Mouse (Mus musculus) megakaryocyte, embryonic 14.5 days (primary cell): ENCODE data around the gene Insig1. TPM values are rescaled to one million over a fixed set of nuclear protein-coding genes. Genes with fewer than 3 reads are reported as not detected.
A peak's percentile ranks its signal among the peaks of the same experiment; 100 is the strongest.

ENCODE experiments used
- H3K27me3 ChIP-seq: replicated peaks from 2 replicates; pipeline ENCODE3; 2012; ENCODE audit warnings: inconsistent platforms
- H3K36me3 ChIP-seq: replicated peaks from 2 replicates; pipeline ENCODE3; 2012; ENCODE audit warnings: low read length, inconsistent platforms, mixed read lengths
- H3K4me1 ChIP-seq: 2 replicates; pipeline ENCODE4 v1.6.1; 2012; ENCODE audit warnings: inconsistent platforms
- H3K4me3 ChIP-seq: replicated peaks from 2 replicates; pipeline ENCODE3; 2012; ENCODE audit warnings: moderate library complexity, mild to moderate bottlenecking, inconsistent platforms
- H3K9me3 ChIP-seq: 2 replicates; pipeline ENCODE4 v1.6.1; 2012; ENCODE audit warnings: inconsistent platforms
- FLI1 ChIP-seq: IDR thresholded peaks from 2 replicates; pipeline ENCODE4 v1.6.1; 2012; ENCODE audit warnings: low read length, inconsistent platforms, mixed read lengths
- GATA1 ChIP-seq: IDR thresholded peaks from 3 replicates; pipeline ENCODE4 v1.6.1; 2012; ENCODE audit warnings: mixed read lengths, low read length, inconsistent platforms, borderline replicate concordance
- polyA plus RNA-seq: library from polyadenylated mRNA; stranded (reverse); fragments of >175 nt; gene quantifications from 2 replicates; pipeline ENCODE4 v1.2.3, GENCODE M21; 2012; ENCODE audit warnings: low replicate concordance; ENCODE audit not compliant: insufficient read depth

Insig1 gene
- polyA plus RNA-seq, 1 experiment, result 25.6 TPM

GRCm38 (mm10) chr5:28082312-28082711 lies 11.1 kb downstream of the Insig1 start:
- peaks cover 63% of the 10 kb centered on the region for H3K27me3 ChIP-seq
- H3K4me3 ChIP-seq, result no peak overlapping the region
- H3K36me3 ChIP-seq, result peaks cover 19% of the 10 kb centered on the region
- H3K9me3 ChIP-seq, result peaks cover 25% of the 10 kb centered on the region
- H3K4me1 ChIP-seq, result peaks cover 59% of the 10 kb centered on the region
- TF ChIP-seq GATA1, result no peak

GRCm38 (mm10) chr5:28082796-28083195 lies 11.6 kb downstream of the Insig1 start:
- H3K4me1 ChIP-seq, result peaks cover 59% of the 10 kb centered on the region
- H3K9me3 ChIP-seq, result peaks cover 29% of the 10 kb centered on the region
- H3K36me3 ChIP-seq, result peaks cover 19% of the 10 kb centered on the region
- no peak overlapping the region for H3K4me3 ChIP-seq
- H3K27me3 ChIP-seq, result peaks cover 68% of the 10 kb centered on the region
- TF ChIP-seq GATA1 (no peak), FLI1 (no peak)

DNA sequence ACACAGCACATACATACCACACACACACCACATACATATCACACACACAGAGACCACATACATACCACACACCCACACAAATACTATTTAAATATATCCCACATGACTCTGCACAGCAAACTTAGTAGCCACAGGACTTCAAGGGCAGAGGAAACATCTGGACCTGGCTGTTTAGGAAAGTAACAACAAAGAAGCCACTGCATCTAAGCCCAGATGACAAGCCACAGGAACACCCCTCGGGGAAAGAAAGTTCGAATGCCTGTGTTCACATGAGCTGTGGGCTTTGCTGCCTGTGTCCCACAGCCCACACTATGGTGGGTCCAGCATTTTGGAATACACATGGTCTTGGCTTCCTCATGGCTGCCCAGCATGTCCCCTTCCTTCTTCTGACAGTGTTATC lies 13.6 kb downstream of the Insig1 start:
- TF ChIP-seq GATA1 (no peak), FLI1 (no peak)

DNA sequence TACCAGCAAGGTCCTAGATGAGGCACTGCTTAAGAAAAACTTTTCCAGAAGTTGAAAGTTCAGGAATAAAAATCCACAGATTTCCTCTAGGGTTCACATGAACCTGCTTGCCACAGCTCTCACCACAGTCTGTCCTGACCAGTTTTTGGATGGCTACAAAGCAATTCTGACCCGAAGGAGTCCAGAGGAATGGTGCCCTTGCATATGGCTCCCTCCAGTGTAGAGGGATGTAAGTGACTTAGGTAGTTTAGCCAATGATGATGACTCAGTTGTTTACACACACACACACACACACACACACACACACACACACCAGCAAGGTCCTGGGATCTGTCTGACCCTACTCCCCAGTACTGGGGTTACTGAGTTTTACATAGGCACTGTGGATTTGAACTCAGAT lies 19.4 kb downstream of the Insig1 start:
- H3K4me1 ChIP-seq, result peaks cover 10% of the 10 kb centered on the region
- no peak for TF ChIP-seq FLI1
- TF ChIP-seq GATA1, result no peak

More for the DNA sequence above, 13.6 kb downstream of the Insig1 start:
- Histone ChIP-seq H3K9me3 (peaks cover 37% of the 10 kb centered on the region), H3K4me3 (peak overlapping the region; percentile 69), H3K27me3 (peaks cover 87% of the 10 kb centered on the region), H3K4me1 (peaks cover 56% of the 10 kb centered on the region), H3K36me3 (peaks cover 6% of the 10 kb centered on the region)

GRCm38 (mm10) chr5:28092327-28092726 lies 21.2 kb downstream of the Insig1 start:
- Histone ChIP-seq H3K27me3 (peaks cover 74% of the 10 kb centered on the region), H3K36me3 (no peaks in the 10 kb centered on the region), H3K9me3 (peaks cover 28% of the 10 kb centered on the region), H3K4me3 (no peak overlapping the region), H3K4me1 (peaks cover 6% of the 10 kb centered on the region; the same call in 1 of the 2 replicates)
- TF ChIP-seq FLI1 (no peak), GATA1 (no peak)

More for the DNA sequence above, 19.4 kb downstream of the Insig1 start:
- Histone ChIP-seq H3K9me3 (peaks cover 45% of the 10 kb centered on the region), H3K27me3 (peaks cover 74% of the 10 kb centered on the region), H3K4me3 (no peak overlapping the region), H3K36me3 (no peaks in the 10 kb centered on the region)

DNA sequence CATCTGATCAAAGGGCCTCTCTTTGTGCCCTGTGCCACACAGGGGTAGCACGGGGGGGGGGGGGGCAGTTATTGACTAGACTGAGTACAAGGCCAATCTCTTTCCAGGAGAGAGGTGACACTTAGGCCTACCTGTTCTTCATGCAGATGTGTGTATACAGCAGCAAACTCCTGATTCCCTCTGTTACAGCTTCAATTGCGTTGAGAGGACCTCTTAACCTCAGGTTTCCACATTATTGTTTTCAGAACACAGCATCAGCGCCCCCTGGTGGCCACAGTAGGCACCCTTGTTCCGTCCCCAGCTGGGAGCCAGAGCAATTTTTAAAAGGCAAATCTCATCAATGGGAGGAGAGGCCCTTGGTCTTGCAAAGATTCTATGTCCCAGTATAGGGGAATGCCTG lies 22.7 kb downstream of the Insig1 start:
- peaks cover 3% of the 10 kb centered on the region; the same call in 1 of the 2 replicates for H3K4me1 ChIP-seq
- peaks cover 15% of the 10 kb centered on the region for H3K9me3 ChIP-seq
- H3K4me3 ChIP-seq, result no peak overlapping the region
- TF ChIP-seq FLI1 (no peak), GATA1 (no peak)
- no peaks in the 10 kb centered on the region for H3K36me3 ChIP-seq
- H3K27me3 ChIP-seq, result peaks cover 63% of the 10 kb centered on the region

DNA sequence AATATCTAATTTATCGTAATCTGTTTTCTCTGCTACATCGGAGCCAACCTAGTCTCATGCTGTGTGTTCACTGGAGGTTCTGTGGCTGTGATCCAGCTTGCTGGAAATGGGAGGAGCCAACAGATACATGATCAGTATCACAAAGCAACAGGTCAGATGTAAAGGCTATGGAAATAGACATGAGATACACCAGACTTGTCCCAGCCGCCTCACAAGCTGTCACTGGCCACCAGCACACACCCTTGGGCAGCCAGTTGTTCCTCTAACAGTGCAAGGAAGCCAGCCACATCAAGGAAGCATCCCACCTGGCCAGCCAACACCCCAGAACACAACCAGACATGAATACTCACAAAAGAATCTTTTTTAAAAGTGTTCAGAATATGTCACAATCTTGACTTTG lies 23.2 kb downstream of the Insig1 start:
- H3K36me3 ChIP-seq, result no peaks in the 10 kb centered on the region
- H3K27me3 ChIP-seq, result peaks cover 58% of the 10 kb centered on the region
- TF ChIP-seq FLI1, result no peak
- no peak for TF ChIP-seq GATA1
- H3K9me3 ChIP-seq, result peaks cover 15% of the 10 kb centered on the region
- no peak overlapping the region for H3K4me3 ChIP-seq
- peaks cover 3% of the 10 kb centered on the region; the same call in 1 of the 2 replicates for H3K4me1 ChIP-seq

DNA sequence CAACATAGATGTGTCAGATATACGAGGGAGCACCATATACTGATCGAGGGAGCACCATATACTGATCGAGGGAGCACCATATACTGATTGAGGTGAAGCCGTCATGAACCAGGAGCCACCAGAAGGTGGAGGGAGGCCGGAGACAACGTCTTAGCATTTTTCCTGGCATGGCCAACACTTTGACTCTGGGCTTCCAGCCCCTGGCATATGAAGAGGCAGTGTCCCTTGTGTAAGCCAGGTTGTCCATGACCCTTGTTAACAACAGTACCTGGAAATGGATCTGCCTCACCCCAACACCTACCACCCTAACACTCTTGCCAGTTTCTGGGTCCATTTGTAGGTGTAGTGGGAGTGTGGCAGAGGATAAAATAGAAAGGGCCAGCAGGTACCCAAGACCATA lies 23.7 kb downstream of the Insig1 start:
- Histone ChIP-seq H3K27me3 (peaks cover 55% of the 10 kb centered on the region), H3K9me3 (peaks cover 15% of the 10 kb centered on the region), H3K36me3 (no peaks in the 10 kb centered on the region), H3K4me3 (no peak overlapping the region), H3K4me1 (peaks cover 3% of the 10 kb centered on the region; the same call in 1 of the 2 replicates)
- no peak for TF ChIP-seq FLI1
- TF ChIP-seq GATA1, result no peak

- peaks cover 3% of the 10 kb centered on the region; the same call in 1 of the 2 replicates for H3K4me1 ChIP-seq
- H3K4me3 ChIP-seq, result no peak overlapping the region
- no peaks in the 10 kb centered on the region for H3K36me3 ChIP-seq
- H3K9me3 ChIP-seq, result peaks cover 15% of the 10 kb centered on the region
- no peak for TF ChIP-seq GATA1
- TF ChIP-seq FLI1, result no peak
- H3K27me3 ChIP-seq, result peaks cover 55% of the 10 kb centered on the region
Measured at GRCm38 (mm10) chr5:28095671-28096070, 24.5 kb downstream of the Insig1 start.

DNA sequence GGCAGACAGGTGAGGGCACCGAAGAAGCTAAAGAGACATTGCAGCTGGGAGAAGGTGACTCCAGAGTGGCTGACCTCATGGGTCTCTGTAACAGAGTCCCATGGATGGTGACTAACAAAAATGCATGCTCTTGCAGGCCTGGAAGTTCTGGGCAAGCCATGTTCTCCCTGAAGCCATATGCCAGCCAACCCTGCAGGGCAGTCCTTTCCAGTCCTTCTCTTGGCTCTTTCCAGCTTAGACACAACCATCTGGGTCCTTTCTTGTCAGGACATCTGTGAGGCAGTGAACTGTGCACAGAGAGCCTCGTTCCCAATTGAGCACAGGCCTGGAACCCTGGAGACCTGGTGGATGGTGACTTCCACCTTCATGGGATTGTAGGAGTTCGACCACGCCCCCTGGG lies 35.8 kb downstream of the Insig1 start:
- Histone ChIP-seq H3K4me3 (no peak overlapping the region), H3K4me1 (no peaks in the 10 kb centered on the region), H3K9me3 (no peaks in the 10 kb centered on the region), H3K36me3 (no peaks in the 10 kb centered on the region), H3K27me3 (peaks cover 59% of the 10 kb centered on the region)
- no peak for TF ChIP-seq FLI1
- no peak for TF ChIP-seq GATA1

DNA sequence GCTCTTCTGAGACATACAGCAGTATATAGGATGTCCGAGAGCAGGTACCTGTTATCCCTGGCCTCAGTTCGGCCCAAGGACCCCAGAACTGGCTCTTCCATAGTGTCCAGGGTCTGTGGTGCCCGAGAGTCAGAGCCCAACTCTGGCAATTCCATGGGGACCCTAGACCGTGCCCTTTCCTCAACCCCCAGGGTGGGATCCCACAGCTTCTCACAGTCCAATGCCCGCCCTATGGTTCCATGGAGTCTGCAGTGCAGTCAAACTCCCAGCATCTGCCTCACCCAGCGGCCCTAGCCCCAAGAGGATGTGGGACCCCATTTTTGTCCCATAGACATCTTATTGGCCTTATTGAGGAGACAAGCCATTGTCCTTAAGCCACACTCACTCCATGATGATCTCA lies 36.8 kb downstream of the Insig1 start:
- H3K9me3 ChIP-seq, result no peaks in the 10 kb centered on the region
- peaks cover 66% of the 10 kb centered on the region for H3K27me3 ChIP-seq
- no peak overlapping the region for H3K4me3 ChIP-seq
- no peak for TF ChIP-seq GATA1
- no peak for TF ChIP-seq FLI1
- H3K4me1 ChIP-seq, result no peaks in the 10 kb centered on the region
- H3K36me3 ChIP-seq, result no peaks in the 10 kb centered on the region

DNA sequence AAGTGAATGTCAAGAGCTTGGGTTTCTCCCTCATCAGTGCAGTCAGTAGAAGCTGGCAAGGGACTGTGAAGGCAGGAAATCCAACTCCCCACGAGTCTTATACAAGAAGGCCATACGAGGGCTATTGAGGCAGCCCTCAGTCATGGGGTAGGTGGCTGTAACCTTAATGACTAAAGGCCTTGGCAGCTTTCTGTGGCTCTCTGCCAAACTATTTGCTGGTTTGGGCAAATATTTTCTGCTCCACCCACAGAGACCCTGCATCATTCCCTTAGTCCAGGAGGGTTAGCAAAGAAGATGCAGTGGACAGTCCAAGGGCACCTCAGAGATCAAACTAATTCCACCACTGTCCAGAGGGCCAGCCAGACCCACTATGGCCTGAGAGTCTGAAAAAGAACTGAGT lies 39.7 kb downstream of the Insig1 start:
- Histone ChIP-seq H3K27me3 (peaks cover 78% of the 10 kb centered on the region), H3K36me3 (no peaks in the 10 kb centered on the region), H3K4me3 (no peak overlapping the region), H3K9me3 (no peaks in the 10 kb centered on the region), H3K4me1 (no peaks in the 10 kb centered on the region)
- TF ChIP-seq FLI1 (no peak), GATA1 (no peak)
